Mouse (Mus musculus) forebrain, embryonic 12.5 days (tissue): ENCODE measurements around the gene Ncoa1. TPM values are rescaled to one million over a fixed set of nuclear protein-coding genes. Genes with fewer than 3 reads are reported as not detected.

Source experiments
- polyA plus RNA-seq: library from polyadenylated mRNA; unstranded; fragments of >200 nt; fragmentation: Nextera tagmentation; extraction: Ambion mirVana; gene quantifications from 2 replicates; pipeline ENCODE4 v1.2.1, GENCODE M21; 2016

Ncoa1 gene
- polyA plus RNA-seq, 1 experiment from 2014 or later, result 11.1 TPM

Other genes starting within 250 kb of the Ncoa1 start
- 5.4 and 5.7 TPM in 2 replicates for gene Ptrhd1, start 243.2 kb downstream of the Ncoa1 start, polyA plus RNA-seq
- gene Cenpo, start 242.9 kb downstream of the Ncoa1 start, polyA plus RNA-seq, result 16.3 and 17.7 TPM in 2 replicates
- 17.9 and 20.1 TPM in 2 replicates for gene Itsn2, start 115.5 kb upstream of the Ncoa1 start, polyA plus RNA-seq
- gene Gm3625, start 115.7 kb upstream of the Ncoa1 start, polyA plus RNA-seq, result not detected in 2 replicates